12 mouse cellular contexts compared by ENCODE assay signal in genomic region chr13:56661914-56662621, GRCm38 (mm10). TPM values are rescaled to one million over a fixed set of nuclear protein-coding genes. Genes with fewer than 3 reads are reported as not detected.
DNase-seq lines count a peak whose midpoint lies in the region; ATAC-seq and TF ChIP-seq lines count a peak whose summit lies in the region.
"Had no signal": no experiment of that assay in that cellular context is flagged by ENCODE, and none has a peak within 500 bp of the region (broad histone marks: within the 10 kb centered on the region; RNA-seq: fewer than 3 reads in every experiment).

No protein-coding gene starts in this region.

- ATAC-seq in lung, embryonic 16.5 days (ENCODE audit: low read depth) = peak; percentile 73
- ATAC-seq: inflammation-experienced regulatory T-cells, adult 6 months; Patski had no signal

- H3K36me3 ChIP-seq in lung, embryonic 16.5 days (ENCODE audit: control insufficient read depth, insufficient read depth, low read length) = no peaks in the 10 kb centered on the region
- H3K36me3 ChIP-seq: limb, embryonic 13.5 days had no signal

- peak overlapping the region; percentile 59 for H3K27ac ChIP-seq in gastrocnemius, adult 2 months
- peak overlapping the region; percentile 81 for H3K27ac ChIP-seq in lung, embryonic 16.5 days (ENCODE audit: low read length)
- H3K27ac ChIP-seq: limb, embryonic 13.5 days had no signal

- no peak overlapping the region; the same call in 1 of the 2 replicates for H3K4me2 ChIP-seq in lung, embryonic 16.5 days (ENCODE audit: low read depth, low read length)
- H3K4me2 ChIP-seq: limb, embryonic 13.5 days had no signal

- H3K4me1 ChIP-seq in lung, embryonic 16.5 days (replicated peaks; ENCODE audit: control insufficient read depth, insufficient read depth, low read length) = peaks cover 15% of the 10 kb centered on the region

- WGBS in lung, embryonic 16.5 days = 38% methylated on average over 7 of the region's 7 CpGs

- intact Hi-C loops in gastrocnemius, adult 2 months (cut with DNase I) = no loop called here

- TF ChIP-seq CTCF in gastrocnemius, adult 2 months (IDR thresholded peaks at IDR 0.05) = no peak

- peak overlapping the region; percentile 37 for H3K9ac ChIP-seq in lung, embryonic 16.5 days (ENCODE audit: low read length)
- H3K9ac ChIP-seq: limb, embryonic 13.5 days had no signal

- peak overlapping the region; percentile 0; the same call in 1 of the 2 replicates for H3K4me3 ChIP-seq in gastrocnemius, adult 2 months
- no peak overlapping the region for H3K4me3 ChIP-seq in lung, embryonic 16.5 days (ENCODE audit: low read length)
- H3K4me3 ChIP-seq: limb, embryonic 13.5 days had no signal

- H3K9me3 ChIP-seq in lung, embryonic 16.5 days (ENCODE audit: control insufficient read depth, low read length) = no peaks in the 10 kb centered on the region
- H3K9me3 ChIP-seq: limb, embryonic 13.5 days had no signal

- peak; percentile 11 for DNase-seq in gastrocnemius, adult 2 months
- DNase-seq in gastrocnemius, postnatal 25 days = no peak
- DNase-seq in lung, adult 18-20 months = no peak
- DNase-seq in heart, adult 9 months (ENCODE audit: low spot score in 2 of 2) = peak; percentile 40 to 67
- DNase-seq in lung, postnatal 10 days = peak; percentile 62
- no peak for DNase-seq in T-cell, adult 2 months (ENCODE audit: low spot score)
- DNase-seq in embryo, embryonic 9.5 days (ENCODE audit: extremely low spot score) = no peak
- DNase-seq: midbrain, embryonic 14.5 days had no signal

- no peaks in the 10 kb centered on the region for H3K27me3 ChIP-seq in lung, embryonic 16.5 days (ENCODE audit: control insufficient read depth, insufficient read depth, low read depth, low read length)
- H3K27me3 ChIP-seq: limb, embryonic 13.5 days; Patski had no signal

RNA-seq across cellular contexts. Expression of gene Smad5, which starts 40.7 kb away (rescaled TPM):
- total RNA-seq in gastrocnemius, adult 2 months (2021) = 10 to 100 TPM; 24.4 to 24.5 TPM
- total RNA-seq in gastrocnemius, postnatal 25 days (2021) = 10 to 100 TPM; 18.5 to 19.7 TPM
- polyA plus RNA-seq in lung, embryonic 16.5 days (2015; fragmentation: Nextera tagmentation; extraction: Ambion mirVana) = 33.5 and 34.8 TPM in 2 replicates

RNA-seq across cellular contexts. Expression of gene Tgfbi, which starts 52.7 kb away (rescaled TPM):
- 10 to 100 TPM; 13.0 to 24.8 TPM for total RNA-seq in gastrocnemius, adult 2 months (2021)
- total RNA-seq in gastrocnemius, postnatal 25 days (2021) = 10 to 100 TPM; 19.2 to 20.5 TPM
- polyA plus RNA-seq in lung, embryonic 16.5 days (2015; fragmentation: Nextera tagmentation; extraction: Ambion mirVana) = 175 and 183 TPM in 2 replicates

Comparison
In these comparisons a context has a peak if more than half of its experiments do, and no peak if none do; other contexts are left out.
1. DNase-seq: peak in gastrocnemius, adult 2 months (single experiment), heart, adult 9 months (2 of 2) and lung, postnatal 10 days (single experiment); none in gastrocnemius, postnatal 25 days (single experiment), lung, adult 18-20 months (0 of 2), T-cell, adult 2 months (single experiment) and embryo, embryonic 9.5 days (single experiment).